Mouse (Mus musculus): ENCODE measurements at regions not wholly inside any gene's neighbourhood (a gene's known extent, or its start where the extent isn't known, plus 50 kb on each side); places are given as distances from the start of the nearest gene placed in this dataset.

DNA sequence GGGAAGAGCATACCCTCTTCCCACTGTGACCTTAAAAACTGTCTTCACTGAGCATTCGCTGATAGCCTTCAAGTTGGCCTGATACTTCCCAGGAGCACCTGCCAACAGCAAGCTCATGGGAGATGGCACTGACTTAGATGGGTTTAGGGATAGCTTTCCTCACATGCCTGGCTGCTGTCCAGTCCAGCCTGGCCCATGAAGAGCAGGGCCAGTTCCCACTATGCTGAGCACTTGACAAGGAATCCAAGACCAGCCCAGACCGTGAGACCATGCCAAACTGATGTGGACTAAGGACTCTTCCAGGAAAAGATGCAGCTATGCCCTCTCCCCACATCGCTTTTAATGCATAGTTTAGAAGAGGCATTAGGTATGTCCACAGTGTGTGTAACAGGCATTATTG is 155.0 kb downstream of the Snx10 start:
- TF ChIP-seq POLR2A (IDR thresholded peaks at IDR 0.05; ENCODE audit: control insufficient read depth, extremely low read depth, insufficient read depth, low read length, poor library complexity) (no peak), CTCF (IDR thresholded peaks at IDR 0.05; ENCODE audit: borderline replicate concordance, control insufficient read depth, extremely low read depth, insufficient read depth, low read length, poor library complexity) (no peak)

Data from thymus, adult 2 months (tissue).